9 mouse cellular contexts compared by ENCODE assay signal in genomic region chr17:28042299-28042771, GRCm38 (mm10). TPM values are rescaled to one million over a fixed set of nuclear protein-coding genes. Genes with fewer than 3 reads are reported as not detected.
DNase-seq lines count a peak whose midpoint lies in the region; ATAC-seq lines count a peak whose summit lies in the region.
"Had no signal": no experiment of that assay in that cellular context is flagged by ENCODE, and none has a peak within 500 bp of the region (broad histone marks: within the 10 kb centered on the region; RNA-seq: fewer than 3 reads in every experiment).

No protein-coding gene starts in this region.

- peaks cover 17% of the 10 kb centered on the region; the same call in 1 of the 2 replicates for H3K36me3 ChIP-seq in neural tube, embryonic 12.5 days

- 44% methylated on average over 23 of the region's 23 CpGs for WGBS in neural tube, embryonic 12.5 days

- peaks cover 53% of the 10 kb centered on the region for H3K4me1 ChIP-seq in neural tube, embryonic 12.5 days

- peak overlapping the region; percentile 64 for H3K27ac ChIP-seq in neural tube, embryonic 12.5 days
- H3K27ac ChIP-seq: macrophage had no signal

- no peak for DNase-seq in cerebellum, adult 8-10 months
- DNase-seq in cerebellum, adult 11-12 months, result peak; percentile 36
- peak; percentile 48 to 49 for DNase-seq in frontal cortex, postnatal 10 days (ENCODE audit: low spot score in 2 of 2)
- DNase-seq in left cerebral cortex, postnatal 10 days (ENCODE audit: extremely low spot score in 1 of 2, low spot score in 2 of 2), result peak; percentile 55 to 77
- DNase-seq in thymus, postnatal 4 days, result no peak

- peak; percentile 64; the same call in 1 of the 2 replicates for ATAC-seq in cerebellum, adult (ENCODE audit: insufficient number of reproducible peaks, low FRiP score, low TSS enrichment)
- peak; percentile 61 for ATAC-seq in neural tube, embryonic 12.5 days (ENCODE audit: low FRiP score, low read depth)
- ATAC-seq in megakaryocyte-erythroid progenitor cell, adult 5-6 weeks (replicated peaks; ENCODE audit: low FRiP score, low TSS enrichment, poor library complexity, severe bottlenecking), result no peak

- H3K4me2 ChIP-seq in neural tube, embryonic 12.5 days (replicated peaks), result peak overlapping the region; percentile 60

- H3K4me3 ChIP-seq in neural tube, embryonic 12.5 days, result peak overlapping the region; percentile 31

- no peaks in the 10 kb centered on the region for H3K27me3 ChIP-seq in neural tube, embryonic 12.5 days (replicated peaks)

- no peaks in the 10 kb centered on the region for H3K9me3 ChIP-seq in neural tube, embryonic 12.5 days

- peak overlapping the region; percentile 59 for H3K9ac ChIP-seq in neural tube, embryonic 12.5 days

- intact Hi-C loops in left cerebral cortex, postnatal 10 days (cut with DNase I), result loop anchor here (5.0 kb wide), 1 partner anchor 45 kb away; no protein-coding TSS in a partner anchor

RNA-seq across cellular contexts. Expression of gene Tcp11, which starts 38.1 kb away (rescaled TPM):
- total RNA-seq in left cerebral cortex, postnatal 10 days (2021), result 1 to 10 TPM; 1.6 to 2.4 TPM
- 1.3 and 1.4 TPM in 2 replicates for polyA plus RNA-seq in neural tube, embryonic 12.5 days (2016; fragmentation: Nextera tagmentation; extraction: Ambion mirVana)
- total RNA-seq in megakaryocyte-erythroid progenitor cell, adult 5-6 weeks (2014; fragmentation: Nextera tagmentation), result 2.2 TPM in 1 of 2 replicates, not detected in the other
- 0.09 and 0.50 TPM in 2 replicates for total RNA-seq in megakaryocyte-erythroid progenitor cell, adult 5-6 weeks (2017)
- polyA plus RNA-seq: macrophage had no signal

Comparison
In these comparisons a context has a peak if more than half of its experiments do, and no peak if none do; other contexts are left out.
1. DNase-seq: peak in cerebellum, adult 11-12 months (single experiment), frontal cortex, postnatal 10 days (2 of 2) and left cerebral cortex, postnatal 10 days (2 of 2); none in cerebellum, adult 8-10 months (single experiment) and thymus, postnatal 4 days (single experiment).